Mouse (Mus musculus) yolk sac, embryonic 10.5 days (tissue): ENCODE data around the gene Zfand3.

ENCODE experiments used
- DNase-seq: peaks from one replicate; pipeline ENCODE4 v3.0.0-alpha.2; 2017; ENCODE audit warnings: low spot score

Zfand3 gene

GRCm38 (mm10) chr17:30194629-30195445 is 190.3 kb downstream of the Zfand3 start:
- no peak for DNase-seq

DNA sequence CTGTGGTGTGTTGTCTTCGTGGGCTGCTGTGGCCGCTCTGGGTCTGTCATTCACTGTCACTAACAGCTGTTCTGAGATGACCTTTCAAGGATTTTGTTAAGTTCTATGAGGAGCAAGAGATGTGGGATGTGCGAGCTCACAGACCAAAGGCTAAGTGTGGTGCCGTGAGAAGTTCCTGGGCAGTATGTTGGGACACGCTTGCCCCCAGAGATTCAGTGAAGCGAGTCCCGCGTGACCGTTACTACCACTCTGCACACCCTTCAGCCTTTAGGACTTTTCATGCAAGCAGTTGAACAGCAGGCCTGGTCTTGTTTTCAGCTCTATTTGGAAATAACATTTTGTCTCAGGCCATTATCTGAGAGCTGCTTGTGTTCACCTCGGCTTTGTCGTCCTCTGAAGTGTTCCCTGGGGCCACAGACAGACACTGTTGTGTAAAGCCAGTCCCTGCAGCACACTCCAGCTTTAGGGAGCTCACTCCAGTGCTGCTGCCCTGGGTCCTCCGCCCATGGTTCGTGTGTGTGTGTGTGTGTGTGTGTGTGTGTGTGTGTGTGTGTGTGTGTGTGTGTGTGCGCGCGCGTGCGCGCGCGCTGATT is 191.2 kb downstream of the Zfand3 start:
- no peak for DNase-seq

DNA sequence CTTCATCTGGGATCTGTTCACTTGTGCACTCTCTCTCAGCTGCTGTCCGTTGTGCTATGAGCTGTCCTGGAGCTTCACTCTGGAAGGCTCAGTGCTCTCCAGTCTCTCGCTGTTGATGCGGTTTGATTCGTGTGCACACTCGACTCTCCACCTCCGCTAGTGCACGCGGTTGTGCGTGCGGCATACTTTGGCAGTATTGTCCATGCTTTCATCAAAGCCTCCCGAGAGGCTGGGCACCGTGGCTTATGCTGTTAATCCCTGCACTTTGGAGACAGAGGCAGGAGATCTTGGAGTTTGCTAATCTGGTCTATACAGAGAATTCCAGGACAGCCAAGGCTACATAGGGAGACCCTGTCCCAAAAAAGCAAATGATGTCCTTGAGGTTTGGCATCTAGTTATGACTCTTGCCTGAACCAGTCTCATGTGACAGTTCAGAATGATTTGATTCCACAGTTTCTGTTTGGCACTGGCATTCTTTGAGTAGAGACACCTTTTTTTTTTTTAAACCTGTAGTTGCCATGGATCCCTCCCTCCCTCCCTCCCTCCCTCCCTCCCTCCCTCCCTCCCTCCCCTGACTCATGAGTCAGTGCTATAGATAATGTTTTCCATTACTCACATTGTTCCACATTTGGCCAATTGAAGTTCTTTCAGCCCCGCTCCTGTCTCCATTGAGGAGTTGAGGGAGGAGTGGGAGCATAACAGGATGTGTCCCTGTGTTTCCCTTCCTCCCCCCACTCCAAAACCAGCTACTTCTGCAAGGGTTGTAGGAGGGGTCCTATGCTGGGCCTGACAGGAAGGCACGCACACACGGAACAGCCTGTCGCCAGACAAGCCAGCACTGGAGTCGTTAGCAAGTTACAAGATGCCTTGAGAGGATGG is 192.1 kb downstream of the Zfand3 start:
- DNase-seq = no peak

GRCm38 (mm10) chr17:30197280-30198030 is 192.9 kb downstream of the Zfand3 start:
- DNase-seq = no peak

GRCm38 (mm10) chr17:30198422-30198821 is 193.9 kb downstream of the Zfand3 start:
- no peak for DNase-seq

DNA sequence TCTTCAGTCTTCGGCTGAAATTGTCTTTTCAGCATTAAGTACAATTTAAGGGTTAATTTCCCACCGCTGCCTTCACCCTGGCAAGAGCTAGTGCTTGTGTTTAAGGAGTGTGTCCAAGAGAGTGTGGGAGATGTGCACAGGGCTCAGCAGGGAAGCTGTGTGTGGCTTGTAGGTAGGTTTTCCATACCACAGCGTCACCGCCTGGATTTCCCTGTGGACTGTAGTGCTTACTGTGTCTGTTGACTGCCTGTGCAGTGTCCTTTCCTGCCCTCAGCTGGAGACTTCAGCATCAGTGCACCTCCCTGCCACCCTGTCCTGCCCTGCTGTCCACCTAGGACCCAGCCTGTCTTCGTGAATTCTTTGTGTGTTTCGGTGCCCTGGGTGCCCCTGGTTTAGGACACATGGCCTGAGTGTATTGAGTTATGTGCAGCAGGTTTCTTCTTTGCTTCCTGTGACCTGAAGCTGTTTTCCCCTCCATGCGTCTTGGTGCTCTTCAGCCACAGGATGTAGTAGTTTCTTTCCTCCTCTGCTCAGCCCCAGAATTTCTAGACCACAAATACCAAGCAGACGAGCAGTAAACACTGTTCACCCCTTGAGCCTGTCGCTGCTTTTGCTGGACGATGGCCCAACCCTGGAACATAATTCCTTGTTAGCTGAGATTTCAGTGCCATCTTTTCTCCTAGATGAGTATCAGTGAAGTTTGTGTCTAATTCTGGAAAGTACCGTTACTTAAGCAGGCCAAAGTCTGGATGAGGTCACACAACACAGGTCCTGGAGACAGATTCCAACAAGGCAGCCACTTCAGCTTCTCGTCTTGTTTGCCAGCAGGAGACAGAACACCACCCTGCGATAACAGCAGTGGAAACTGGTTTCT is 195.1 kb downstream of the Zfand3 start:
- DNase-seq = no peak

GRCm38 (mm10) chr17:30200283-30200682 is 195.8 kb downstream of the Zfand3 start:
- no peak for DNase-seq

GRCm38 (mm10) chr17:30205062-30205825 is 200.7 kb downstream of the Zfand3 start:
- no peak for DNase-seq

GRCm38 (mm10) chr17:30210262-30210661 is 205.7 kb downstream of the Zfand3 start:
- DNase-seq = no peak

DNA sequence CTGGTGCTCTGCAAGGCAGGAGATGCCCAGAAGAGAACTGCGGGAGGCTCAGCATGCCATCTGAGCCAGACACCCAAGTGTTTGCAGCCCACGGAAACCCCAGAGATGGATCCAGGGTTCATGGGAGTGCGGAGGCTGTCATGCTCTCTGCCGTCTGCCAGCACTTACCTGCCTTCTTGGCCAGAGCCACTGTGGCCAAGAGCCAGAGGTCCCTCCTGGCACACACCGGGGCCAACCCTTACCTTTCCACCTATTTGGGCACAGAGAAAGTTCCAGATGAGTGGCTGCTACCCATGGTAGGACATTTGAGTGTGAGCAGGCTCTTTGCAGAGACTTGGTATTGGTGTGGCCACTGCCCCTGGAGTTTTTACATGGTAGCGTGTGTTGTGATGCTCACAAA is 206.4 kb downstream of the Zfand3 start:
- no peak for DNase-seq

- no peak for DNase-seq
Measured at GRCm38 (mm10) chr17:30212647-30213046, 208.1 kb downstream of the Zfand3 start.

DNA sequence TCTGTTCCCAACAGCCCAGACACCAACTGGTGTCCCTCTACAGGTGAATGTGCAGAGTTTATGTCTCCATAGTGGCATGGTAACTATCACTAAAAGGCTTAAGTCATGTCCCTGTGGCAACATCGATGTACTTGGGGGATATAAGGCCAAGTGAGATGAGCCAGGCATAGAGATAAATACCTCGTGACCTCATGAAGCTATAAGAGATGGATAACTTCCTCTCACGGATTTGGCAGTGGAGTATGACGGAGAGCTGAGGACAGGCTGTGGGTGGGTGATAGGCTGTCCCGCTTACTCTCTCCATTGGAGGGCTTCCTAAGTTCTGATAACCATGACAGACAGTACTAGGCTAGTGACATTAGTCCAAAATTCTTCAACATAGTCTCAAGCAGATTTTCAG is 208.8 kb downstream of the Zfand3 start:
- no peak for DNase-seq

GRCm38 (mm10) chr17:30214393-30214792 is 209.9 kb downstream of the Zfand3 start:
- no peak for DNase-seq

DNA sequence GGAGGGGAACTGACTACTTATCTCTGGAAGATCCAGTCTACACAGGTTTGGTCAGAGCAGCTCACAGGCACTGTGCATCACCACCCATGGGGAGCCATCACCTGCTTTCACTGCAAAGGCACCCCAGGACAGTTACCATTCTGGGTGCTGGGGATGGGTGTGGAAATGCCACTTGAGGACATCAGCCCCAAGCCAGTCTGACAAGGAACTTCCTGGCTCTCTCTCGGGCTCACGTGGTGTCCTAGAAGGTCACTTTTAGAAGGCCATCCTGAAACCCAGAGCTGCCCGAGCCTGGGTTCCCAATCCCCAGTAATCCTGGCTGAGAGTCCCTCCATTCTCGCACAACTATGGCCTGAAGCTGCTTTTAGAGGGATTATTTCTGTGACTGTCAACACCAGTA is 211.2 kb downstream of the Zfand3 start:
- no peak for DNase-seq

- no peak for DNase-seq
Measured at GRCm38 (mm10) chr17:30221677-30222076, 217.1 kb downstream of the Zfand3 start.

DNA sequence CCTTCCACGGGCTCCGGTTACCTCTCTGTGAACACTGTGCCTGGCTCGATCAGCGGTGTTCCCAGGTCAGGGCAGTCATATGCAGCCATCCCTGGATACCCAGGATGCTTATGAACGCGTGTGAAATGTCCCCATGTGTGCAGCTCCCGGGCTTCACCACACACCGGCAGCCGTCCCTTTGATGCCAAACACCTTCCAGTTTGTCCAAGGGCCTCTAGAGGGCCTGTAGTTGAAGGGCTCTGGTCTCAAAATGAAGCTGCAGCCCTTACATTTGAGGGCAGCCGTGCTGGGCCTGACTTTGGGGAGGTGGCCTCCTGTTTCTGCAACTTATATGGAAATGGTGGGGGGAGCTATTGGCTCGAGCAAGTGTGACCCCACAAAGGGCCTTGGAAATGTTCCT is 217.8 kb downstream of the Zfand3 start:
- DNase-seq = no peak

- DNase-seq = no peak
Measured at GRCm38 (mm10) chr17:30222837-30223236, 218.3 kb downstream of the Zfand3 start.

DNA sequence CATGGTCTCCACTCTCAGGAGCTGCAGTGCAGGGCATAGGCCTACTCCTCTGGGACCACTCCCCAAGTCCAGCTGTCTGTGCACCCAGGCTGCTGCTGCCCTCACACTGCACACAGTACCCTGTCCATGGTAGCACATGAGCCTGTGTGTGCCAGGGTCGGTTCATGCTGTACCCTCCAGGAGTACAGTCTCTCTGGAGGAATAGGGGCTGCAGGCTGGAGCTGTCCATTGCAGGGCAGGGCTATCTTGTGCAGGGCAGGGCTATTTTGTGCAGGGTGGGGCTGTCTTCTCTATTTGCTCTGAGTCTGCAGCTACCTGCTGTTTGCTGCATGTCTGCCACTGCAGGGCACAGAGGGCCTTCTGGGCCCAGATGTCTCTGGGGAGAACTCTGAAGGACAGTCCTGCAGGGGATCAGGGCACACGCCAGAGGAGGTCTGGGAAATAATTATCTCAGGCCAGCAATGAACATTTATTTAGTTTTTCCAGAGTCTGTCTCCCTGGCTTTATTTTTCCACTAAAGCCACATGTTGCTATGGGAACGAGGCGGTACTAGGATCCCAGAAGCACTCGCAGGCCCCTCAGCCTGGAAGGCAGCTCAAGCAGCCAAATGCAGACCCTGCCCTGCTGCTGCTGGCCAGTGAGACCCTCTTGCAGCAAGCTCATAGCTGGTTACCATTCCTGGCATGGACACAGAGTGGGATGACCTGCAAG is 220.7 kb downstream of the Zfand3 start:
- no peak for DNase-seq

DNA sequence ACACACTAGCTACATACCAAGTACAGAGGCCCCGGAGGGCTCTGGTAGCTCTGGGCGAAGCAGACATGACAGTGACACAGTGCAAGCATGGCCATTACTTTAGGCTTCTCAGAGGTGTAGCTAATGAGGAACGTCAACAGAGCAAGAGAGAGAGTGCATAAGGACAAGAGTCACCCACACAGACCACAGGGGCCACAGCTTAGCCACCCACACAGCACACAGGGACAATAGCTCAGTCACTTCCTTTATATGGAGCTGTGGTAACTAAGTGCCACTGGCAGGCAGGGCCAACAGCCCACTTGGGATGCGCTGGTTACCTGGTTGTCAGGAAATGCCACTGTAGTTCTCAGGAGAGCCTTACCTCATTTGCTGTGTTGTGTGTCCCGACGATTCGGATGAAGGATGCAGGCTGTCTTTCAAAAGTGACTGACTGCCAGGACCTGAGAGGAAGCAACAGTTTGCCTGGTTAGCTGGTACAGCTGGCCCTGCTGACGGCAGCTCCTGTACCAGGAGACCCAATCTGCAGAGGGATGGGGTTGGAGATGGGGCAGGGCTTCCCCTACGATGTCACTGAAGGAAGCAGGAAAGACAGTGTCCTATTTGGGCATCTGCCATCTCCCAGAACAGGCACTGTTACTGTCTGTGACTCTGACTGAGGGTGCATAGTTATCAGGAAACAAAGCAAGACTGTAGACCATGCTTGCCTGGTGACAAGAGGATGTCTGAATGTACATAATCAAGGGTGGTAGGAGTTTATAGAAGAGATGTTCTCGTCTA is 224.1 kb downstream of the Zfand3 start:
- DNase-seq = no peak
